In genomic region chr6:89059431-89059975, GRCm38 (mm10) we compare ENCODE assay signal across 20 mouse cellular contexts.
DNase-seq lines count a peak whose midpoint lies in the region; TF ChIP-seq lines count a peak whose summit lies in the region.
"Had no signal": no experiment of that assay in that cellular context is flagged by ENCODE, and none has a peak within 500 bp of the region (broad histone marks: within the 10 kb centered on the region; RNA-seq: fewer than 3 reads in every experiment).

No protein-coding gene starts in this region.

- H3K27ac ChIP-seq in ES-Bruce4 (ENCODE audit: insufficient read depth, low read length), result no peak overlapping the region
- H3K27ac ChIP-seq in ES-E14 (ENCODE audit: insufficient read depth, low read depth, low read length, poor library complexity, severe bottlenecking), result no peak overlapping the region; the same call in 1 of the 2 replicates
- H3K27ac ChIP-seq: embryonic facial prominence, embryonic 15.5 days; forebrain, embryonic 10.5 days; gastrocnemius, adult 2 months; heart, embryonic 13.5 days; hindbrain, embryonic 14.5 days had no signal

- H3K9me3 ChIP-seq in ES-Bruce4 (replicated peaks; ENCODE audit: control insufficient read depth, insufficient read depth, low read length, poor library complexity, severe bottlenecking) (no peaks in the 10 kb centered on the region), ES-E14 (ENCODE audit: control insufficient read depth, insufficient read depth, low read depth, low read length) (no peaks in the 10 kb centered on the region)
- H3K9me3 ChIP-seq: embryonic facial prominence, embryonic 15.5 days; heart, embryonic 13.5 days had no signal

- H3K9ac ChIP-seq in ES-Bruce4 (ENCODE audit: low read depth, poor library complexity, severe bottlenecking) (no peak overlapping the region), ES-E14 (ENCODE audit: insufficient read depth, low read depth, low read length, poor library complexity, severe bottlenecking) (no peak overlapping the region)
- H3K9ac ChIP-seq: embryonic facial prominence, embryonic 15.5 days; heart, embryonic 13.5 days; hindbrain, embryonic 14.5 days had no signal

- in situ Hi-C loops in ES-E14 (cut with MboI; ENCODE audit: low sequenced_read_pairs in 2 of 2, unreplicated experiment in 2 of 2), result no loop called here

- H3K36me3 ChIP-seq in ES-Bruce4 (ENCODE audit: control insufficient read depth, insufficient read depth, low read length, poor library complexity, severe bottlenecking) (no peaks in the 10 kb centered on the region), ES-E14 (ENCODE audit: control insufficient read depth, insufficient read depth, low read length, poor library complexity, severe bottlenecking) (no peaks in the 10 kb centered on the region)
- H3K36me3 ChIP-seq: embryonic facial prominence, embryonic 15.5 days; forebrain, embryonic 10.5 days; heart, embryonic 13.5 days had no signal

- H3K27me3 ChIP-seq in ES-Bruce4 (ENCODE audit: control insufficient read depth, insufficient read depth, low read length, poor library complexity, severe bottlenecking), result no peaks in the 10 kb centered on the region
- H3K27me3 ChIP-seq: embryonic facial prominence, embryonic 15.5 days; heart, embryonic 13.5 days had no signal

- H3K4me1 ChIP-seq in ES-Bruce4 (ENCODE audit: control insufficient read depth, insufficient read depth, low read length) (no peaks in the 10 kb centered on the region), ES-E14 (ENCODE audit: control insufficient read depth in 2 of 2, insufficient read depth in 2 of 2, low read length in 2 of 2, poor library complexity in 1 of 2) (peaks cover 0 to 5% of the 10 kb centered on the region in 2 experiments; a peak in 1 of 4 replicates)
- H3K4me1 ChIP-seq: embryonic facial prominence, embryonic 15.5 days; heart, embryonic 13.5 days had no signal

- TF ChIP-seq POLR2A in ES-Bruce4 (IDR thresholded peaks at IDR 0.05; ENCODE audit: insufficient read depth, low read length), result no peak

- no peak for TF ChIP-seq CTCF in ES-Bruce4 (IDR thresholded peaks at IDR 0.05; ENCODE audit: low read depth, low read length)

- peak; percentile 60 for DNase-seq in thymus, postnatal 0 days (ENCODE audit: low spot score)
- no peak for DNase-seq in thymus, postnatal 36 days
- peak; percentile 69 for DNase-seq in ES-E14 (ENCODE audit: low read depth, low spot score)
- DNase-seq in adrenal gland, adult 18-20 months (ENCODE audit: low spot score in 2 of 2), result no peak
- no peak for DNase-seq in heart, adult 11 months
- DNase-seq: adrenal gland, adult 2 months; adrenal gland, postnatal 25 days; B cell, adult 2 months; cerebellum, adult 18-20 months; cerebellum, adult 9-11 months; cerebellum, postnatal 36 days; gastrocnemius, adult 2 months; gastrocnemius, postnatal 25 days; heart, postnatal 36 days had no signal

- TF ChIP-seq EP300 in ES-Bruce4 (IDR thresholded peaks at IDR 0.05; ENCODE audit: insufficient read depth, low read depth, low read length), result peak; percentile 66; the same call in 1 of the 2 replicates

- H3K4me3 ChIP-seq in ES-Bruce4 (ENCODE audit: low read depth, low read length) (no peak overlapping the region), ES-E14 (ENCODE audit: insufficient read depth in 1 of 2, low read depth in 1 of 2, low read length in 2 of 2, poor library complexity in 1 of 2, severe bottlenecking in 1 of 2) (no peak overlapping the region)
- H3K4me3 ChIP-seq: embryonic facial prominence, embryonic 15.5 days; erythroblast, embryonic 14.5 days; forebrain, embryonic 10.5 days; gastrocnemius, adult 2 months; heart, embryonic 13.5 days had no signal

TF ChIP-seq in ES-E14, 5 proteins besides CTCF, POLR2A, EP300 and RAD21:
- TF ChIP-seq HCFC1 (IDR thresholded peaks at IDR 0.05; ENCODE audit: borderline replicate concordance, insufficient read depth, low read length) (no peak), CHD2 (IDR thresholded peaks at IDR 0.05; ENCODE audit: low read depth, low read length) (no peak), ZC3H11A (IDR thresholded peaks at IDR 0.05; ENCODE audit: borderline replicate concordance, low read depth, low read length) (no peak), MAFK (IDR thresholded peaks at IDR 0.05; ENCODE audit: insufficient read depth, low read depth, low read length) (no peak), ZNF384 (IDR thresholded peaks at IDR 0.05; ENCODE audit: low read depth, low read length) (no peak)

Comparison
In these comparisons a context has a peak if more than half of its experiments do, and no peak if none do; other contexts are left out.
1. DNase-seq: peak in thymus, postnatal 0 days (single experiment) and ES-E14 (single experiment); none in thymus, postnatal 36 days (0 of 2), adrenal gland, adult 18-20 months (0 of 2) and heart, adult 11 months (single experiment).